Mouse (Mus musculus) small intestine, adult 2 months (tissue): Measurements from ENCODE around the gene Cmbl. TPM values are rescaled to one million over a fixed set of nuclear protein-coding genes. Genes with fewer than 3 reads are reported as not detected.
A peak's percentile ranks its signal among the peaks of the same experiment; 100 is the strongest.

Experiments used
- H3K27ac ChIP-seq: fragments of 200-500 bp; 2 replicates; pipeline ENCODE4 v1.5.1; 2012; ENCODE audit warnings: low read depth, low read length, control low read depth, inconsistent platforms; ENCODE audit not compliant: insufficient read depth
- H3K27me3 ChIP-seq: fragments of 200-500 bp; 2 replicates; pipeline ENCODE4 v1.6.1; 2012; ENCODE audit warnings: mild to moderate bottlenecking, moderate library complexity, low read length, inconsistent platforms; ENCODE audit not compliant: control insufficient read depth, insufficient read depth
- H3K36me3 ChIP-seq: fragments of 200-500 bp; 2 replicates; pipeline ENCODE4 v1.6.1; 2012; ENCODE audit warnings: mild to moderate bottlenecking, low read length, control low read depth, inconsistent platforms; ENCODE audit not compliant: control insufficient read depth, insufficient read depth
- H3K4me1 ChIP-seq: fragments of 200-500 bp; 2 replicates; pipeline ENCODE4 v1.6.1; 2012; ENCODE audit warnings: low read length, inconsistent platforms, mixed read lengths; ENCODE audit not compliant: control insufficient read depth, insufficient read depth, insufficient read length
- H3K4me3 ChIP-seq: fragments of 200-500 bp; 2 replicates; pipeline ENCODE4 v1.5.1; 2012; ENCODE audit warnings: low read depth, mild to moderate bottlenecking, control low read depth, inconsistent platforms, low read length, moderate library complexity
- CTCF ChIP-seq: fragments of 200-500 bp; IDR thresholded peaks from 2 replicates; pipeline ENCODE4 v1.5.1; 2012; ENCODE audit warnings: low read depth, mild to moderate bottlenecking, control low read depth, inconsistent platforms, low read length, moderate library complexity, mixed read lengths; ENCODE audit not compliant: insufficient replicate concordance, insufficient read length; ENCODE audit errors: extremely low read depth
- POLR2A ChIP-seq: fragments of 200-500 bp; IDR thresholded peaks from 2 replicates; pipeline ENCODE4 v1.6.1; 2012; ENCODE audit warnings: low read depth, mild to moderate bottlenecking, control low read depth, inconsistent platforms, low read length, moderate library complexity
- WGBS: fragments of 180-500 bp; shearing (Covaris S2); methylation state at CpG from one replicate; pipeline ENCODE4 v1.1.7; 2018; 5-methylcytosine and 5-hydroxymethylcytosine counted together
- polyA plus RNA-seq: library from polyadenylated mRNA; depleted of rRNA; stranded (reverse); fragments of >200 nt; gene quantifications from 2 replicates; pipeline ENCODE4 v1.2.3, GENCODE M21; 2012; rRNA removed

Cmbl gene
- polyA plus RNA-seq = 56.5 and 140 TPM in 2 replicates

DNA sequence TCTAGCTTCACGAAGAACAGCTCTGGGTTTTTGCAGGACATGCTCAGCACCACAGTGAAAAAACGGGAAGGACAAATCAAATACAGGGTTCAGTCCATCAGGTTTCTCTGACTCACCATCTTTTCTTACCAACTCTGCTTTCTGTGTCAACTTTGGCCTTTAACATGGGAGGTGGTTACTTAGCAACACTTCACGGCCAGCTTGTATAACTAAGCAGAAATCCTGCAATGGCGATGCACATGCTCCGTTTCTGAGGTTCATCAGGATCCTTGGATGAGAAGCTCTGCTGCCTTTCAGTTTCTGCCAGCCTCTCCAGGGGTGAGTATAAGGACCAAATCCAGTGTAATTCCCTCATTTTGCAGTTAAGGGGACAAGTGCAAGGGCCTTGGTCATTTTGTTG lies at the start of gene Cmbl:
Gene Cmbl, plus strand, starts transcription at position 206 of the 400 bp plus-strand sequence.
- peak within 1 kb of the TSS; percentile 65 for H3K27ac ChIP-seq
- peaks cover 19% of the 10 kb centered on the region for H3K4me1 ChIP-seq
- H3K4me3 ChIP-seq = no peak within 1 kb of the TSS
- WGBS = 48% methylated on average over 5 of the region's 5 CpGs
- H3K36me3 ChIP-seq = no peaks in the 10 kb centered on the region
- TF ChIP-seq CTCF (no peak), POLR2A (no peak)
- no peaks in the 10 kb centered on the region for H3K27me3 ChIP-seq

DNA sequence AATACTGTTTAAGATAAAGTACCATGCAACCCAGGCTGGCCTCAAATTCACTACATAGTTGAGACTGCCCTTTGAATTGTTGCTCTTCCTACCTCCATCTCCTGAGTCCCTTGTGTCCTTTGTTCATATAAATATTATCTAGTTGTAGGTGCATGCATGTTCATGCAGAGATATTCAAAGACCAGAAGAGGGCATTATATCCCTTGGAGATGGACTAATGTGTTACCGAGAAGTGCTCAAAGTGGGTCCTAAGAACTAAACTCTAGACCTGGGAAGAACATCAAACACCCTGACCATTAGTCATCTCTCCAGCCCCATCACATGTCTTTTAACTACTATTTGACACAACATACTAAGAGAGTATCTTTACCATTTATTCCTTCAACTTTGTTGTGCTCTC lies 48.0 kb upstream of the Cmbl start:
- peaks cover 4% of the 10 kb centered on the region; the same call in 1 of the 2 replicates for H3K4me1 ChIP-seq
- no peak overlapping the region for H3K4me3 ChIP-seq
- H3K27me3 ChIP-seq = no peaks in the 10 kb centered on the region
- no peaks in the 10 kb centered on the region for H3K36me3 ChIP-seq
- no peak for TF ChIP-seq POLR2A
- no peak for TF ChIP-seq CTCF
- 29% methylated on average over 1 of the region's 1 CpGs for WGBS
- H3K27ac ChIP-seq = no peak overlapping the region

DNA sequence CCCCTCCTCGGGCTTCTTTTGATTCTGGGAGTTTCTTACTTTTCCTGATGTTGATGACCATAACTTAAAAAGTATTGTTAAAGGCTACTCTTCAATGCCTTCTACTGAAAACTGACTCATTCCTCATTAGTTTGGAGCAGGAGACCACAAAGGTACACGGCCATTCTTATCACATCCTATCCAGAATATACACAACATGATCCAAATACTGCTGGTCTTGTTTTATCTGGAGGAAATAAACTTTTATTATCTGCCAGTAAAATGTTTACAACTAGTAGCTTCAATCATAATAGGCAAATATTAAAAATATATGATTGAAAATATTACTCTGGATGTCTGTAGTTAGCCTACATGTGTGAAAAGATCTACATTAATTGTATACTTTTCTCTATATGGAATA lies 46.8 kb upstream of the Cmbl start:
- TF ChIP-seq POLR2A = no peak
- no peak for TF ChIP-seq CTCF
- Histone ChIP-seq H3K27ac (no peak overlapping the region), H3K4me1 (peaks cover 4% of the 10 kb centered on the region; the same call in 1 of the 2 replicates)

DNA sequence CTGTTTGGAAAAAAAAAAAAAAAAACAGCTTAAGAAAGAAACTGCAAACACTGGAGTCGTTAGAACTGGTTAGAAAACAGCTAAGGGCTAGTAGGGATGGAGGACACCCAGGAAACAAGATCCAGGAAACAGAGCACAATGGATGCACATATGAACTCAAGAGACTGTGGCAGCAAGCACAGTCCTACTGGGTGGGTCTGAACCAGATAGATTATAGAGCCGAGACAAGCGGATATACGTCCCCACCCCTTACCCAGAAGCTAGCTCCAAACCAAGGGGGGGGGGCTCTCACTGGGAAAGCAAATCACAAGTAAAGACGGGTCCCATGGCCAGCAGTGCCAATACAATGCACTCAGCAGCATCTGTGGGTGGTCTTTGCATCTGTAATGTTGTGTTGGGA lies 46.2 kb upstream of the Cmbl start:
- TF ChIP-seq POLR2A (no peak), CTCF (no peak)
- H3K27me3 ChIP-seq = no peaks in the 10 kb centered on the region
- no peaks in the 10 kb centered on the region for H3K36me3 ChIP-seq
- no peak overlapping the region for H3K27ac ChIP-seq
- H3K4me3 ChIP-seq = no peak overlapping the region
- WGBS = 70% methylated on average over 5 of the region's 5 CpGs
- H3K4me1 ChIP-seq = peaks cover 4% of the 10 kb centered on the region; the same call in 1 of the 2 replicates

More for the DNA sequence above, 46.8 kb upstream of the Cmbl start:
- 57% methylated on average over 2 of the region's 2 CpGs for WGBS
- H3K36me3 ChIP-seq = no peaks in the 10 kb centered on the region
- no peak overlapping the region for H3K4me3 ChIP-seq
- H3K27me3 ChIP-seq = no peaks in the 10 kb centered on the region

DNA sequence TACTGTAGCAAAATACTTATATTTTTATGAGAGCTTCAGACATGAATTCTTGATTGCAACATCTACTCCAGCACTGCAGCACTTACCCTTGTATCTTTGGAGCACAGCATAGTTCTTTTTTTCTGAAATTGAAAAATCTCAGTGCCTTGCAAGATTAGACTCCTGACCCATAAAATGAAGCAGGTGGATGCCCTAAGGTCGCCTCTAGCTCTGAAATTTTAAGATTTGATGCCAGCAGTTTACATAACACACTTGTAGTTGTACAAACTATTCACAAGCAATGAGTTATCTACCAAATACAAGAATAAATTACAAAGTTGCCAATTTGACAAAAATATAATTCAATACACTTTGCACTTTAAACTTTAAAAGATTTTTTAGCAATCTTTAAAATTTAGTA lies 38.7 kb upstream of the Cmbl start:
- H3K36me3 ChIP-seq = no peaks in the 10 kb centered on the region
- no peak for TF ChIP-seq POLR2A
- no peak for TF ChIP-seq CTCF
- no peaks in the 10 kb centered on the region for H3K27me3 ChIP-seq
- WGBS = 78% methylated on average over 1 of the region's 1 CpGs
- H3K4me1 ChIP-seq = no peaks in the 10 kb centered on the region
- no peak overlapping the region for H3K4me3 ChIP-seq
- H3K27ac ChIP-seq = no peak overlapping the region

DNA sequence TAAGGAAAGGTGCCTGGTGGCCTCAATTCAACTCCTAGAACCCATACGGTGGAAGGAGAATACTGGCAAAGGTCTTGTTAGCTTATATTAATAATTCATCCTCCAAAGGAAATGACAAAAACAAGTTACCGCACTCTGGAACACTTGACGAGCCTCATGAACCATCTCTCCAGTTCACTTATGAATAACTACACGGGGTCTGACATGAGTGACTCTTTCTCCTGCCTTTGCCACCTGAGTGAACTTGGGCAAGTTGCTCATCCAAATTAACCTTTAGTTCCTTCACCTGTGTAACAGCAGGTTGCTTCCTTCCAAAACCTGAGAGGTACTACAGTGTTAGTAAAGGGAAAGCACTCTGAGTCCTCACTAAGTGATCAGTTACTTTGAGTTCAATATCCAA lies 36.7 kb upstream of the Cmbl start:
- Histone ChIP-seq H3K27me3 (no peaks in the 10 kb centered on the region), H3K36me3 (no peaks in the 10 kb centered on the region), H3K4me1 (0 out of 2 replicates have a peak, but pooled peaks cover 3% of the 10 kb centered on the region), H3K27ac (no peak overlapping the region), H3K4me3 (no peak overlapping the region)
- 66% methylated on average over 4 of the region's 4 CpGs for WGBS
- TF ChIP-seq CTCF (no peak), POLR2A (no peak)

DNA sequence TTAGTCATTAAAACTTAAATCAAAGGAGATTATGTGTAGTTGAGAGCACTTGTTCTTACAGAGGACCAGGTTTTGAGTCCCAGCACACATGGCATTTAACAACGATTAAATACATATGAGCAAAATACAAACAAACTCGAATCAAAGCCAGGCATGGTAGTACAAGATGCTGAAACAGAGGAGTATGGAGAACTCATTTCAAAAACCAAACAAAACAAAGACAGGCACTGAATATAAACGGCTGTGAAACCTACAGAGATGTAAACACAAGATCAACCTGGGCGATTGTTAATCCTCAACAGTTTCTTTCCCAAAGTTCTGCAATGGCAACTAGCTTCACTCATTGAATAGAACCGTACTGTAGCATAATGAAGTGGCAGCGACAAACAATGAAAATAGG lies 36.1 kb upstream of the Cmbl start:
- H3K4me3 ChIP-seq = no peak overlapping the region
- H3K4me1 ChIP-seq = 0 out of 2 replicates have a peak, but pooled peaks cover 3% of the 10 kb centered on the region
- no peaks in the 10 kb centered on the region for H3K36me3 ChIP-seq

More for the DNA sequence above, 36.1 kb upstream of the Cmbl start:
- Histone ChIP-seq H3K27ac (no peak overlapping the region), H3K27me3 (no peaks in the 10 kb centered on the region)
- TF ChIP-seq POLR2A (no peak), CTCF (no peak)
- 6% methylated on average over 6 of the region's 6 CpGs for whole genome bisulfite sequencing
